Mouse (Mus musculus): Measurements from ENCODE around the gene Reep3. TPM values are rescaled to one million over a fixed set of nuclear protein-coding genes. Genes with fewer than 3 reads are reported as not detected.
"Not testable (repeated sequence)": the region's sequence is repeated elsewhere in the genome, so short reads cannot be mapped to it uniquely, and the experiment has no call there.

The Reep3 gene
- polyA plus RNA-seq, 1 experiment from 2014 or later: 28.7 TPM

- Histone ChIP-seq H3K4me2 (ENCODE audit: low read length) (no peak overlapping the region), H3K4me1 (ENCODE audit: control insufficient read depth in 2 of 2, insufficient read depth in 2 of 2, low read length in 2 of 2) (peaks cover 26 to 72% of the 10 kb centered on the region in 2 experiments), H3K4me3 (ENCODE audit: control insufficient read depth in 1 of 2, insufficient read depth in 1 of 2, low read depth in 1 of 2, low read length in 2 of 2) (no peak overlapping the region), H3K9ac (ENCODE audit: low read length) (no peak overlapping the region), H3K36me3 (ENCODE audit: control insufficient read depth, insufficient read depth, low read length) (no peaks in the 10 kb centered on the region), H3K27ac (replicated peaks in 1 of 2; ENCODE audit: control insufficient read depth in 1 of 2, insufficient read depth in 1 of 2, low read depth in 2 of 2, low read length in 2 of 2) (peak overlapping the region in 1 of 2 experiments; percentile 33; a peak in 2 of 4 replicates), H3K9me3 (ENCODE audit: control insufficient read depth, low read length) (0 out of 2 replicates have a peak, but pooled peaks cover 1% of the 10 kb centered on the region), H3K27me3 (ENCODE audit: control insufficient read depth, insufficient read depth, low read length) (no peaks in the 10 kb centered on the region)
- WGBS: 45% methylated on average over 7 of the region's 7 CpGs
- ATAC-seq (ENCODE audit: insufficient number of reproducible peaks, insufficient read depth, low FRiP score, low read depth): no peak
Measured at GRCm38 (mm10) chr10:67119291-67119690, 22.5 kb upstream of the Reep3 start.

GRCm38 (mm10) chr10:67116251-67116650, 19.5 kb upstream of the Reep3 start:
- H3K36me3 ChIP-seq (ENCODE audit: control insufficient read depth, insufficient read depth, low read length): no peaks in the 10 kb centered on the region
- no peak overlapping the region for H3K4me2 ChIP-seq (ENCODE audit: low read length)
- no peaks in the 10 kb centered on the region for H3K27me3 ChIP-seq (ENCODE audit: control insufficient read depth, insufficient read depth, low read length)
- peak overlapping the region; percentile 21 to 33; a peak in 2 of 4 replicates for H3K27ac ChIP-seq (replicated peaks in 1 of 2; ENCODE audit: control insufficient read depth in 1 of 2, insufficient read depth in 1 of 2, low read depth in 2 of 2, low read length in 2 of 2)
- 68% methylated on average over 8 of the region's 8 CpGs for WGBS
- 0 out of 2 replicates have a peak, but pooled peaks cover 3% of the 10 kb centered on the region for H3K9me3 ChIP-seq (ENCODE audit: control insufficient read depth, low read length)
- H3K4me3 ChIP-seq (ENCODE audit: control insufficient read depth in 1 of 2, insufficient read depth in 1 of 2, low read depth in 1 of 2, low read length in 2 of 2): no peak overlapping the region
- peaks cover 31 to 68% of the 10 kb centered on the region in 2 experiments for H3K4me1 ChIP-seq (ENCODE audit: control insufficient read depth in 2 of 2, insufficient read depth in 2 of 2, low read length in 2 of 2)
- no peak for ATAC-seq (ENCODE audit: insufficient number of reproducible peaks, insufficient read depth, low FRiP score, low read depth)
- H3K9ac ChIP-seq (ENCODE audit: low read length): peak overlapping the region; percentile 50

- Histone ChIP-seq H3K4me2 (ENCODE audit: low read length) (no peak overlapping the region), H3K36me3 (ENCODE audit: control insufficient read depth, insufficient read depth, low read length) (no peaks in the 10 kb centered on the region), H3K4me1 (ENCODE audit: control insufficient read depth in 2 of 2, insufficient read depth in 2 of 2, low read length in 2 of 2) (peaks cover 32 to 73% of the 10 kb centered on the region in 2 experiments), H3K27me3 (ENCODE audit: control insufficient read depth, insufficient read depth, low read length) (no peaks in the 10 kb centered on the region), H3K9ac (ENCODE audit: low read length) (peak overlapping the region; percentile 22; the same call in 1 of the 2 replicates), H3K4me3 (ENCODE audit: control insufficient read depth in 1 of 2, insufficient read depth in 1 of 2, low read depth in 1 of 2, low read length in 2 of 2) (no peak overlapping the region), H3K27ac (replicated peaks in 1 of 2; ENCODE audit: control insufficient read depth in 1 of 2, insufficient read depth in 1 of 2, low read depth in 2 of 2, low read length in 2 of 2) (peak overlapping the region; percentile 49 to 73), H3K9me3 (ENCODE audit: control insufficient read depth, low read length) (0 out of 2 replicates have a peak, but pooled peaks cover 3% of the 10 kb centered on the region)
- ATAC-seq (ENCODE audit: insufficient number of reproducible peaks, insufficient read depth, low FRiP score, low read depth): peak; percentile 57; the same call in 1 of the 2 replicates
- 18% methylated on average over 5 of the region's 5 CpGs for WGBS
Measured at GRCm38 (mm10) chr10:67115666-67116091, 18.9 kb upstream of the Reep3 start.

- H3K27me3 ChIP-seq (ENCODE audit: control insufficient read depth, insufficient read depth, low read length): no peaks in the 10 kb centered on the region
- ATAC-seq (ENCODE audit: insufficient number of reproducible peaks, insufficient read depth, low FRiP score, low read depth): no peak
- peak overlapping the region; percentile 22; the same call in 1 of the 2 replicates for H3K9ac ChIP-seq (ENCODE audit: low read length)
- peak overlapping the region; percentile 72 to 73 for H3K27ac ChIP-seq (replicated peaks in 1 of 2; ENCODE audit: control insufficient read depth in 1 of 2, insufficient read depth in 1 of 2, low read depth in 2 of 2, low read length in 2 of 2)
- H3K4me3 ChIP-seq (ENCODE audit: control insufficient read depth in 1 of 2, insufficient read depth in 1 of 2, low read depth in 1 of 2, low read length in 2 of 2): no peak overlapping the region
- H3K4me1 ChIP-seq (ENCODE audit: control insufficient read depth in 2 of 2, insufficient read depth in 2 of 2, low read length in 2 of 2): peaks cover 33 to 72% of the 10 kb centered on the region in 2 experiments
- 0 out of 2 replicates have a peak, but pooled peaks cover 3% of the 10 kb centered on the region for H3K9me3 ChIP-seq (ENCODE audit: control insufficient read depth, low read length)
- H3K4me2 ChIP-seq (ENCODE audit: low read length): 0 out of 2 replicates have a peak overlapping the region, but pooled peaks have one; percentile 4
- 15% methylated on average over 6 of the region's 6 CpGs for WGBS
- H3K36me3 ChIP-seq (ENCODE audit: control insufficient read depth, insufficient read depth, low read length): no peaks in the 10 kb centered on the region
Measured at GRCm38 (mm10) chr10:67115115-67115514, 18.4 kb upstream of the Reep3 start.

GRCm38 (mm10) chr10:67113833-67114232, 17.1 kb upstream of the Reep3 start:
- 84% methylated on average over 11 of the region's 11 CpGs for WGBS
- no peak for ATAC-seq (ENCODE audit: insufficient number of reproducible peaks, insufficient read depth, low FRiP score, low read depth)
- Histone ChIP-seq H3K27me3 (ENCODE audit: control insufficient read depth, insufficient read depth, low read length) (no peaks in the 10 kb centered on the region), H3K4me2 (ENCODE audit: low read length) (no peak overlapping the region), H3K4me3 (ENCODE audit: control insufficient read depth in 1 of 2, insufficient read depth in 1 of 2, low read depth in 1 of 2, low read length in 2 of 2) (no peak overlapping the region), H3K9me3 (ENCODE audit: control insufficient read depth, low read length) (0 out of 2 replicates have a peak, but pooled peaks cover 3% of the 10 kb centered on the region), H3K9ac (ENCODE audit: low read length) (no peak overlapping the region), H3K27ac (replicated peaks in 1 of 2; ENCODE audit: control insufficient read depth in 1 of 2, insufficient read depth in 1 of 2, low read depth in 2 of 2, low read length in 2 of 2) (no peak overlapping the region), H3K4me1 (ENCODE audit: control insufficient read depth in 2 of 2, insufficient read depth in 2 of 2, low read length in 2 of 2) (peaks cover 30 to 59% of the 10 kb centered on the region in 2 experiments), H3K36me3 (ENCODE audit: control insufficient read depth, insufficient read depth, low read length) (peaks cover 7% of the 10 kb centered on the region; the same call in 1 of the 2 replicates)

- not testable (repeated sequence) for H3K27me3 ChIP-seq (ENCODE audit: control insufficient read depth, insufficient read depth, low read length); ATAC-seq (ENCODE audit: insufficient number of reproducible peaks, insufficient read depth, low FRiP score, low read depth); H3K9ac ChIP-seq (ENCODE audit: low read length); H3K4me3 ChIP-seq (ENCODE audit: control insufficient read depth in 1 of 2, insufficient read depth in 1 of 2, low read depth in 1 of 2, low read length in 2 of 2); H3K27ac ChIP-seq (replicated peaks in 1 of 2; ENCODE audit: control insufficient read depth in 1 of 2, insufficient read depth in 1 of 2, low read depth in 2 of 2, low read length in 2 of 2); H3K9me3 ChIP-seq (ENCODE audit: control insufficient read depth, low read length); H3K4me2 ChIP-seq (ENCODE audit: low read length)
- Histone ChIP-seq H3K36me3 (ENCODE audit: control insufficient read depth, insufficient read depth, low read length) (peaks cover 11% of the 10 kb centered on the region; the same call in 1 of the 2 replicates), H3K4me1 (ENCODE audit: control insufficient read depth in 2 of 2, insufficient read depth in 2 of 2, low read length in 2 of 2) (peaks cover 31 to 64% of the 10 kb centered on the region in 2 experiments)
- WGBS: 87% methylated on average over 5 of the region's 5 CpGs
Measured at GRCm38 (mm10) chr10:67112967-67113366, 16.2 kb upstream of the Reep3 start.

- 53% methylated on average over 5 of the region's 5 CpGs for WGBS
- Histone ChIP-seq H3K4me3 (ENCODE audit: control insufficient read depth in 1 of 2, insufficient read depth in 1 of 2, low read depth in 1 of 2, low read length in 2 of 2) (no peak overlapping the region), H3K27me3 (ENCODE audit: control insufficient read depth, insufficient read depth, low read length) (no peaks in the 10 kb centered on the region), H3K27ac (replicated peaks in 1 of 2; ENCODE audit: control insufficient read depth in 1 of 2, insufficient read depth in 1 of 2, low read depth in 2 of 2, low read length in 2 of 2) (no peak overlapping the region), H3K9me3 (ENCODE audit: control insufficient read depth, low read length) (0 out of 2 replicates have a peak, but pooled peaks cover 3% of the 10 kb centered on the region), H3K4me1 (ENCODE audit: control insufficient read depth in 2 of 2, insufficient read depth in 2 of 2, low read length in 2 of 2) (peaks cover 39 to 64% of the 10 kb centered on the region in 2 experiments), H3K4me2 (ENCODE audit: low read length) (no peak overlapping the region), H3K36me3 (ENCODE audit: control insufficient read depth, insufficient read depth, low read length) (peaks cover 16% of the 10 kb centered on the region; the same call in 1 of the 2 replicates), H3K9ac (ENCODE audit: low read length) (no peak overlapping the region)
- no peak for ATAC-seq (ENCODE audit: insufficient number of reproducible peaks, insufficient read depth, low FRiP score, low read depth)
Measured at GRCm38 (mm10) chr10:67111799-67112177, 15.0 kb upstream of the Reep3 start.

Measured in heart, embryonic 14.5 days (tissue).